Mouse (Mus musculus) thymus, adult 18-20 months (tissue): Measurements from ENCODE around the gene Atoh7.
A peak's percentile ranks its signal among the peaks of the same experiment; 100 is the strongest.
"Not testable (repeated sequence)": the region's sequence is repeated elsewhere in the genome, so short reads cannot be mapped to it uniquely, and the experiment has no call there.

Experiments used
- DNase-seq, 2 experiments: peaks; one replicate each; pipeline ENCODE4 v3.0.0; 2022; ENCODE audit warnings: mixed read lengths in 2 of 2

Gene Atoh7

GRCm38 (mm10) chr10:63099521-63099920 lies at the start of gene Atoh7:
TSS of gene Atoh7 (plus strand) at chr10:63099651.
- DNase-seq: no peak

GRCm38 (mm10) chr10:63051267-63051666 lies 48.2 kb upstream of the Atoh7 start:
- no peak for DNase-seq

- DNase-seq: no peak
Measured at GRCm38 (mm10) chr10:63052011-63052410, 47.4 kb upstream of the Atoh7 start.

GRCm38 (mm10) chr10:63053007-63053406 lies 46.4 kb upstream of the Atoh7 start:
- DNase-seq: no peak

GRCm38 (mm10) chr10:63054071-63054470 lies 45.4 kb upstream of the Atoh7 start:
- DNase-seq: not testable (repeated sequence)

- DNase-seq: no peak
Measured at GRCm38 (mm10) chr10:63054586-63054985, 44.9 kb upstream of the Atoh7 start.

- DNase-seq: no peak
Measured at GRCm38 (mm10) chr10:63056966-63057750, 42.3 kb upstream of the Atoh7 start.

GRCm38 (mm10) chr10:63059862-63060261 lies 39.6 kb upstream of the Atoh7 start, which contains the start of gene Pbld1:
TSS of gene Pbld1 (plus strand) at chr10:63060162.
- DNase-seq: no peak

GRCm38 (mm10) chr10:63060406-63060805 lies 39.0 kb upstream of the Atoh7 start:
- DNase-seq: no peak

- DNase-seq: no peak
Measured at GRCm38 (mm10) chr10:63061266-63061665, 38.2 kb upstream of the Atoh7 start.

GRCm38 (mm10) chr10:63062696-63063095 lies 36.8 kb upstream of the Atoh7 start:
- DNase-seq: no peak

- no peak for DNase-seq
Measured at GRCm38 (mm10) chr10:63063365-63063764, 36.1 kb upstream of the Atoh7 start.

GRCm38 (mm10) chr10:63064516-63064915 lies 34.9 kb upstream of the Atoh7 start:
- DNase-seq: no peak

- DNase-seq: no peak
Measured at GRCm38 (mm10) chr10:63065561-63065960, 33.9 kb upstream of the Atoh7 start.

GRCm38 (mm10) chr10:63065988-63066387 lies 33.5 kb upstream of the Atoh7 start:
- DNase-seq: peak; percentile 32 to 44

- DNase-seq: no peak
Measured at GRCm38 (mm10) chr10:63086304-63086703, 13.1 kb upstream of the Atoh7 start.

- no peak for DNase-seq
Measured at GRCm38 (mm10) chr10:63089103-63089757, 10.2 kb upstream of the Atoh7 start.

GRCm38 (mm10) chr10:63089758-63090571 lies 9.5 kb upstream of the Atoh7 start:
- no peak for DNase-seq

- no peak for DNase-seq
Measured at GRCm38 (mm10) chr10:63091915-63092314, 7.5 kb upstream of the Atoh7 start.

- DNase-seq: no peak
Measured at GRCm38 (mm10) chr10:63092616-63093550, 6.6 kb upstream of the Atoh7 start.

GRCm38 (mm10) chr10:63096757-63097156 lies 2.7 kb upstream of the Atoh7 start:
- no peak for DNase-seq

- no peak for DNase-seq
Measured at GRCm38 (mm10) chr10:63098191-63098590, 1.3 kb upstream of the Atoh7 start.
